Mouse (Mus musculus): ENCODE data around the gene Fyn.

The Fyn gene

DNA sequence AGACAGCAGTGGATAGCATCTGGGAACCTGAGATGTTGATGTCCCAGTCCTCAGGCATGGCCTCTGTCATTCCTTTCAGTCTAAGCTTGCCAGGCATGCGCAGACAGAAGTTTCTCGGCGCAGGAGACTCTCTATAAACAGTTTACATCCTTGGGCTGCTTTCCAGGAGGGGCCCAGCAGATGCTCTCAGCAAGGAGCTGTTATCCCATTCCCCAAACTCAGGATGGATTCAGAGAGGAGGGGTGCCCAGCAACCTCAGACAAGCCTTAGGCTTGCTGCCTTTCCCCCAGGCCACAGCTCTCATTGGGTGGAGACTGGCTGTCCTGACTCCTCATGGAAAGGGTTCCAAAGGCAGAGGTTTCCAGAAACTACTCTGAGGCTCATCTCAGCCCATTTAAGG is 242.6 kb downstream of the Fyn start:
- DNase-seq (ENCODE audit: low spot score in 2 of 2), result no peak

DNA sequence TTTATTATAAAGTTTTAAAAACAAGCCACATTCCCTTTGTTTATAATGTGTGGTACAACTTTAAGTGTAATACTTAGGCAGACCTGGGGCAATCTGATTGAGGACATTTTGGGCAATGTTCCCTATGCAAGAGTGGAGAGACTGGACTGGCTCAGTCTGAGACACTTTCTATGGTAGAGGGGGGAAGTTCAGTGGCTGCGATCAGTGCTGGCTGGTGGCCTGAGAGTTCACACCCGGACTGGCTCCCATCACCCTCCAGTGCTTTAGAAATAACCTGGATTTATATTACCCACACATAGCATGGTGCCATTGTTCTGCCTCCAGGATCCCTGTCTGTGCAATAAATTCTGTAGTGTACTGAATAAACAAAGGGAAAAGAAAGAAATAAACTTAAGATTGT is 243.5 kb downstream of the Fyn start:
- no peak for DNase-seq (ENCODE audit: low spot score in 2 of 2)

DNA sequence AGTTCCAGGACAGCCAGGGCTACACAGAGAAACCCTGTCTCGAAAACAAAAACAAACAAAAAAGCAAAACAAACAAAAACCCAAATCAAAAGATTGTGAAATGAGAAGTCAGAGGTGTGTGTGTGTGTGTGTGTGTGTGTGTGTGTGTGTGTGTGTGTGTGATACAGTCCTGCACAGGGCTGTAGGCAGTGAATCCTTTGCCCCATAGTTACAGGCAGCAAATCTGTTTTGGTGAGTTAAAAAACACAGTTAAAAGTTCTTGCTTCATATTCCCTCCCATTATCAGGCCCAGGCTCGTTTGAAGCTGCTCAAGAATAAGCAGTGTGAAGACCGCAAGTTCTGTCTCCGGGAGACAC is 244.0 kb downstream of the Fyn start, which contains the start of gene Traf3ip2:
Gene Traf3ip2, plus strand, starts transcription at position 302 of the 356 bp plus-strand sequence.
- no peak for DNase-seq (ENCODE audit: low spot score in 2 of 2)

DNA sequence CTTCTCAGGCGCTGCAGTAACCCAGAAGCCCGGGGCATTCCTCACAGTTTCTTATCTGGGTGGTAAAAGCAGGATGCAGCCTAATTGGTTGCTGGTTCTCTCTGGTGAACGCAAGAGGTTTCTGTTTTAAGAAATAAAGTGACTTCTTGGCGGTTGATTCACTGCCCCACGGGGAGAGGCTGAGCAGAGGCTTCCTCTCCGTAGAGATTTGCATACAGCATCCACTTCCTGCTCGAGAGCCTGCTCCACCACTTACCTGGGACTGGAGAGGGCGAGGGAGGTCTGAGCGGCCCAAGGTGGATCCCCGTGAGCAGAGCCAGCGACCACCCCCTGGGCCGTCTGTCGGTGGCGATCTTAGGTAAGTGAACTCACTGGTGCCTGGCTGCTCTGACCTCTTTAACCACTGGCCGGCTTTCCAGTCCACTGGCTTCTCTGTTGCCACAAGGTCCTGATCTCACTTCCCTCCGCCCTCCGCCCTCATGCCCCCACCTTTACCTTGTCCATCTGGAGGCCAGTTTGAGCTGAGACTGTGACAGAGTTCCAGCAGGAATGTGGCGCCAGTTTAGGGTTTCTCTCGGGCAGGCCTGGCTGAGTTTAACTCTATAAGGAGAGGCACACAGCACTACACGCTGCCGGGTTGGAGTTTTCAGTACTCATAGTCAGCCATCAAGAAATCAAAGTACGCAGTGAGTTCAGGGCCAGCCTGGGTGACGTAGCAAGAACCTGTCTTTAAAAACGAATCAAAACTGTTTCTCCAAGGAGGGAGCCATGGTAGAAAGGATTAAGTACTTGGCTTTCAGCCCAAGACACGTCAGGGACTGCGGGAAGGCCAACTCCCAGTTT is 244.6 kb downstream of the Fyn start:
- peak; percentile 74 to 79 for DNase-seq (ENCODE audit: low spot score in 2 of 2)

DNA sequence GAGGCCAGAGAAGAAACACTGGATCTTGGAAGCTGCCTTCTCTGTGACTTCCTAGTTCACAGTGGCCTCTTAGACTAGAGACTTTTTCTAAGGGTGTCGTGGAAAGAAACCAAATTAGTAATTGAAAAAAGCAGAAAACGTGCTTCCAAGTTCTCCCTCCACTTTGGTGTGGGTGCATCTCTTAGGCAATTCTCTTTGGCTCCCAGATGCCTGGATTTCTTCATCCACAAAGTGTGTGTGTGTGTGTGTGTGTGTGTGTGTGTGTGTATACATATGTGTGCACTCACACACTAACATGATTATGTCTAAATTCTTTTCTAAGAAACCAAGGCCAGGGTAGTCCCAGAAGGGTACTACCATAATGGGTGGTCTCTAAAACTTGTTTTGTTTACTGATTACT is 245.3 kb downstream of the Fyn start:
- no peak for DNase-seq (ENCODE audit: low spot score in 2 of 2)

DNA sequence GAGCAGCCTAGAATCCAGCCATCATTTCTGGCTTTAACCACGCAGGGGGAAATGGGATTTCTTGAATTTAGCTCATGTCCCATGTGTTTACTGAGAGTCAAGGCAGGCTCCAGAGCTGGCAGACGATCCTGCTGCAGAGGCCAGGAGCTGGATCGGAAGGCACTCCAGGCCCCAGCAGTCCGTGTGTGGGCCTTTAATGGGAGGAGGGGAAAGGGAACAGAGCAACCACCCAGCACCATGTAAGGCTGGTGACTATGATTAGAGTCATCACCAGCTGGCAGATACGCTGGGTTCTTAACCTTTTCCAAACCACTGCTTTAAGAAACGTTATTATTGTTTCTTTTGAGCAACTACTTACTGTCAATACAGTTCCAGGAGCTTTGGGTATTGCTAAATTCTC is 246.0 kb downstream of the Fyn start:
- DNase-seq (ENCODE audit: low spot score in 2 of 2), result no peak

All from natural killer cell, adult 2 months (primary cell).